Mouse (Mus musculus): Measurements from ENCODE around the gene Lrrc20. TPM values are rescaled to one million over a fixed set of nuclear protein-coding genes. Genes with fewer than 3 reads are reported as not detected.

Lrrc20 gene
- total and polyA plus RNA-seq, 3 experiments, result 29.9 to 38.9 (median 32.0) TPM

DNA sequence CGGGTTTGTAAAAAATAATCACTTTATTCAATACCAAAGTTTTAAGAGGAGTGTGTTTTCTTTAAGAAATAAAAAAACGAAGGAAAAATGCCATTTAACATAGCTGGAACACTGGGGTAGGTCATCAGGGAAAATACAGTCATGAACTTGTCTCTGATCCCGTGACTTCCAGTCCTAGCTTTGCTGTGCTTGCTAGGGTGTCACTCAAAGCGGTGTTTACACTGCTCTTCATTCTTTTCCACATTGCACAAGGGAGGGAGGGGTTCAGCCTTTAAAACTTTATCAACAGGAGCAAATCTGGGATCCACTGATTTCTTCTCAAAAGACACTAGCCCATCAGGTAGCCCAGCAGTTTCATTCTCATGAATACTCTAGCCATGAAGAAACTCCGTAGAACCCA, 34.3 kb downstream of the Lrrc20 start:
- H3K36me3 ChIP-seq (ENCODE audit: control insufficient read depth, insufficient read depth, low read length), result no peaks in the 10 kb centered on the region
- no peaks in the 10 kb centered on the region for H3K4me1 ChIP-seq (ENCODE audit: control insufficient read depth, insufficient read depth, low read length)
- WGBS, result 84% methylated on average over 5 of the region's 5 CpGs
- no peak overlapping the region for H3K4me3 ChIP-seq
- intact Hi-C loops (cut with DNase I), result no loop called here
- H3K27me3 ChIP-seq (ENCODE audit: control insufficient read depth, insufficient read depth, low read length), result no peaks in the 10 kb centered on the region
- DNase-seq, result no peak
- TF ChIP-seq EP300 (IDR thresholded peaks at IDR 0.05; ENCODE audit: insufficient read depth, low read depth, low read length), result no peak
- TF ChIP-seq POLR2A (IDR thresholded peaks at IDR 0.05; ENCODE audit: insufficient read depth, low read depth, low read length), result no peak
- no peak for TF ChIP-seq CTCF (IDR thresholded peaks at IDR 0.05)
- no peak overlapping the region for H3K9ac ChIP-seq (ENCODE audit: low read depth, low read length)
- H3K79me2 ChIP-seq (replicated peaks; ENCODE audit: control insufficient read depth, insufficient read depth, low read length), result peaks cover 2% of the 10 kb centered on the region; the same call in 1 of the 2 replicates
- H3K27ac ChIP-seq, result no peak overlapping the region

DNA sequence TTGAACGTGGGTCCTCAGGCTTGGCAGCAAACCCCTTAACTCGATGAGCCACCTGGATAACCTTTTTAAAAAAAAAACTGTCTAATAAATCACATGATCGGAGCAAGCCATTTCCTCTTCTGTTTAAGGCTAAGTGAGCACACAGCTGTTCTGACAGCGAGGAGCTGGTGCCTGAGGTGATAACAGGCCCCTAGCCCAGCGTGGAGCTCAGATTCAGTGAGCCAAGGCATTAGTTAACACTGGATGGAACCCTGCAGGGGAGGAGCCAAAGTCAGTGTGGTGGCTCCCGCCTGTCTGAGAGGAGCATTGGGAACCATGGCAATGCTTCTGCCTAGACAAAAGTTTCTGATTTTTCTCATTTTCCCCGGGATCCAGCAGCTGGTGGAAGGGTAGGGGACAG, 35.2 kb downstream of the Lrrc20 start:
- no peak for TF ChIP-seq EP300 (IDR thresholded peaks at IDR 0.05; ENCODE audit: insufficient read depth, low read depth, low read length)
- no peak for TF ChIP-seq POLR2A (IDR thresholded peaks at IDR 0.05; ENCODE audit: insufficient read depth, low read depth, low read length)
- no peak for TF ChIP-seq CTCF (IDR thresholded peaks at IDR 0.05)
- no peak overlapping the region for H3K27ac ChIP-seq
- H3K4me1 ChIP-seq (ENCODE audit: control insufficient read depth, insufficient read depth, low read length), result no peaks in the 10 kb centered on the region
- H3K9ac ChIP-seq (ENCODE audit: low read depth, low read length), result no peak overlapping the region
- no peak overlapping the region for H3K4me3 ChIP-seq
- H3K36me3 ChIP-seq (ENCODE audit: control insufficient read depth, insufficient read depth, low read length), result no peaks in the 10 kb centered on the region
- DNase-seq, result no peak
- WGBS, result 28% methylated on average over 7 of the region's 7 CpGs
- H3K79me2 ChIP-seq (replicated peaks; ENCODE audit: control insufficient read depth, insufficient read depth, low read length), result peaks cover 3% of the 10 kb centered on the region; the same call in 1 of the 2 replicates
- no peaks in the 10 kb centered on the region for H3K27me3 ChIP-seq (ENCODE audit: control insufficient read depth, insufficient read depth, low read length)
- intact Hi-C loops (cut with DNase I), result no loop called here

DNA sequence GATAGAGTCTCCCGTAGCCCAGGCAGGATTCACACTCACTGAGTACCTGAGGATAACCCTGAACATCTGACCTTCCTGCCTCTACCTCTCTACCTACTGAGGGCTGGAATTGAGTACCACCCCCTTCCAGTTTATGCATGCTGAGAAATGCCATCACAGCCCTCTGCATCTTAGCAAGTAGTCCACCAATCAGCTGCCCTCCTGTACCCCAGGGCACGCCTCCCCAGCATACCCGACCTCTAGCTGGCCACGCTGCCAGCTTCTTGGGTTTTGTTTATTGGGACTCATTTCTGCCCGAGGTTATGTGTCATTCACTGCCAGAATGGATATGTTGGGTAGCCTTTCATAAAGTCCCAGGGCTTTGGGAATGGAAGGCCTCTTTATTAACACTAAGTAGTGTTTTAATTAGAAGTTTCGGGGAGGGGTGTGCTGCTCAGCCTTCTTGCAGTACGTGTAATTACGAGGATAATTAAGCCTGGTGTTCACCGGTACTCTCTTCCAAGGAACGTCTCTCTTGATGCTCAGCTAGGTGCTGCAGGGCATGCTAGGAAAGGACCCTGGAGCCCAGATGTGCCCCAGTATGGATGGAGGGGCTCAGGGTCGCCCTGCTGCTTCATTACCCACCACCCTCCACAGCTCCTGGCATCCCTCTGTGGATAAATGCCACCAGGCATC, 36.8 kb downstream of the Lrrc20 start:
- WGBS, result 91% methylated on average over 11 of the region's 11 CpGs
- H3K4me1 ChIP-seq (ENCODE audit: control insufficient read depth, insufficient read depth, low read length), result peaks cover 2% of the 10 kb centered on the region; the same call in 1 of the 2 replicates
- H3K9ac ChIP-seq (ENCODE audit: low read depth, low read length), result no peak overlapping the region
- no peaks in the 10 kb centered on the region for H3K36me3 ChIP-seq (ENCODE audit: control insufficient read depth, insufficient read depth, low read length)
- intact Hi-C loops (cut with DNase I), result no loop called here
- H3K27me3 ChIP-seq (ENCODE audit: control insufficient read depth, insufficient read depth, low read length), result no peaks in the 10 kb centered on the region
- no peak for DNase-seq
- H3K27ac ChIP-seq, result no peak overlapping the region
- TF ChIP-seq CTCF (IDR thresholded peaks at IDR 0.05) (no peak), POLR2A (IDR thresholded peaks at IDR 0.05; ENCODE audit: insufficient read depth, low read depth, low read length) (no peak), EP300 (IDR thresholded peaks at IDR 0.05; ENCODE audit: insufficient read depth, low read depth, low read length) (no peak)
- H3K4me3 ChIP-seq, result no peak overlapping the region
- peaks cover 4% of the 10 kb centered on the region; the same call in 1 of the 2 replicates for H3K79me2 ChIP-seq (replicated peaks; ENCODE audit: control insufficient read depth, insufficient read depth, low read length)

DNA sequence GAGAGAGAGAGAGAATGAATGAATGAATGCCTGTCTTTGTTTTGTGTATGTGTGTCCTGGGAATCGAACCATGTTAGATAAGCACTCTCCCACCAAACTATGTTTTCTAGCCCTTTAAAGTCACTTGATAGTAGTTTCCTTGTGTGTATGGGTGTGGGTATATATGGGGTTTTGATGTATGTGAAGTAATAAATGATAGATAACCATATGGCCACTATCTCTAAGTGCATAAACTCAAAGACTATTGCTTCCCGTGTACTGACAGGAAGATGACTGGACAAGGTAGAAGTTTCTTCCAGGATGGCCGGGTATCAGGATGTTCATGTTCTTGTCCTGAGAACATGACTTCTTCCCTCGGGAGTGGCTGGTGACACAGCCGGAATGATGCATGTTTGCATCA, 41.3 kb downstream of the Lrrc20 start:
- Histone ChIP-seq H3K27ac (no peak overlapping the region), H3K9ac (ENCODE audit: low read depth, low read length) (no peak overlapping the region), H3K79me2 (replicated peaks; ENCODE audit: control insufficient read depth, insufficient read depth, low read length) (peaks cover 4% of the 10 kb centered on the region; the same call in 1 of the 2 replicates), H3K4me3 (no peak overlapping the region), H3K27me3 (ENCODE audit: control insufficient read depth, insufficient read depth, low read length) (no peaks in the 10 kb centered on the region), H3K36me3 (ENCODE audit: control insufficient read depth, insufficient read depth, low read length) (no peaks in the 10 kb centered on the region), H3K4me1 (ENCODE audit: control insufficient read depth, insufficient read depth, low read length) (peaks cover 5% of the 10 kb centered on the region; the same call in 1 of the 2 replicates)
- no peak for TF ChIP-seq POLR2A (IDR thresholded peaks at IDR 0.05; ENCODE audit: insufficient read depth, low read depth, low read length)
- no peak for TF ChIP-seq CTCF (IDR thresholded peaks at IDR 0.05)
- no peak for TF ChIP-seq EP300 (IDR thresholded peaks at IDR 0.05; ENCODE audit: insufficient read depth, low read depth, low read length)
- DNase-seq, result no peak
- intact Hi-C loops (cut with DNase I), result no loop called here
- 36% methylated on average over 5 of the region's 5 CpGs for WGBS

DNA sequence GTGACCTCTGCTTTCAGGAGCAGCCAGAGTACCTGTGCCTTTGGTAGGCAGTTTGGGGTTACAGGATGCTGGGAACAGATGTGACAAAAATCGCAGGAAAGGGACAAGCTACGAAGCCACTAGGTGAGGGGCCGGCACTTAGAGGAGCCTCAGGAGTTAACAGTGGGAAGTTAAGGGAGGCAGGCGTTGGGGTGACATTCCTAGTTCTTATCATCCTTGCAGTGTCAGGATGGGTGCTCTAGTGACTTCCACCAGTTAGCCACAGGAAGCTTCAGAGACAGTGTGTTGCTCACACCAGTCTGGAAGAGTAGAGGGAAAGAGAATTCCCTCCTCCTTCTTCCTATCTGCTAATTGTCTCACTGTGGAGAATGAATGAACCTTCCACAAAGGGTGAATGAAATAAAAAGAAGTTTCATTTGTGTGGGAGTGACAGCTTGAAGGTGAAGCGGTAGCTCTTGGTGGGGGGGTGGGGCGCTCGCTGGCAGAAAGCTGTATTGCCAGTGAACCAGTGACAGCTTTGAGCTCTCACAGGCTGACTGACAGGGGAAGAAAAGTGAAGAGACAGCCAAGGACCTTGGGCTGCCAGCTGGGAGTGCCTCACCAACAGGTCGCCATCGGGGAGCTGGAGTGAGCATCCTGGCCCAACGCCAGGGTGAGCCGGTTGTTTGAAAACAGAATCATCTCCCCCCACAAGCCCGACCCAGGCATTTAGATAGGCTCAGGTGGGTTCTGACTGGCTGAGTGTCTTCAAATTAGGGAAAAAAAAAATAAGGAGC, 41.9 kb downstream of the Lrrc20 start:
- H3K9ac ChIP-seq (ENCODE audit: low read depth, low read length), result no peak overlapping the region
- TF ChIP-seq EP300 (IDR thresholded peaks at IDR 0.05; ENCODE audit: insufficient read depth, low read depth, low read length) (no peak), CTCF (IDR thresholded peaks at IDR 0.05) (no peak), POLR2A (IDR thresholded peaks at IDR 0.05; ENCODE audit: insufficient read depth, low read depth, low read length) (no peak)
- H3K79me2 ChIP-seq (replicated peaks; ENCODE audit: control insufficient read depth, insufficient read depth, low read length), result peaks cover 2% of the 10 kb centered on the region; the same call in 1 of the 2 replicates
- peaks cover 5% of the 10 kb centered on the region; the same call in 1 of the 2 replicates for H3K4me1 ChIP-seq (ENCODE audit: control insufficient read depth, insufficient read depth, low read length)
- H3K27me3 ChIP-seq (ENCODE audit: control insufficient read depth, insufficient read depth, low read length), result no peaks in the 10 kb centered on the region
- no peak overlapping the region for H3K4me3 ChIP-seq
- intact Hi-C loops (cut with DNase I), result no loop called here
- peak in 1 of 2 experiments; percentile 31 for DNase-seq
- 20% methylated on average over 12 of the region's 12 CpGs for WGBS
- no peaks in the 10 kb centered on the region for H3K36me3 ChIP-seq (ENCODE audit: control insufficient read depth, insufficient read depth, low read length)
- no peak overlapping the region for H3K27ac ChIP-seq

DNA sequence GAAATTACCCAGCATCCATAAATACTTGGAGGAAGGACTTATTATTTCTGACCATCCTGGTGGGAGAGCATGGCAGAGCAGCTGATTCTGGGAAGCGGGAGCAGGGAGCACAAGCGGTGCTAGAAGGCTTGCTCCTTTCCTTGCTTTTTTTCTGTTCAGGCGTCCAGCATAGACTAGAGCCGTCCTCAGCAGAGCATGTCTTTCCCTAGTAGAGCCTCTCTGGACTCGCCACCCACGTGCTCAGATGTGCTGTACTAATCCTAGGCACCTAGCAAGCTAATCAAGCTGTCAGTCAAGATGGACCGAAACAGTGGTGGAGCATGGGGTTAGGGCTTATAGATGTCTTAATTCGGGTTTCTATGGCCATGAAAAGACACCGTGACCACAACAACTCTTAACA, 42.7 kb downstream of the Lrrc20 start:
- TF ChIP-seq POLR2A (IDR thresholded peaks at IDR 0.05; ENCODE audit: insufficient read depth, low read depth, low read length) (no peak), CTCF (IDR thresholded peaks at IDR 0.05) (no peak)
- Histone ChIP-seq H3K79me2 (replicated peaks; ENCODE audit: control insufficient read depth, insufficient read depth, low read length) (peaks cover 2% of the 10 kb centered on the region; the same call in 1 of the 2 replicates), H3K36me3 (ENCODE audit: control insufficient read depth, insufficient read depth, low read length) (no peaks in the 10 kb centered on the region), H3K4me1 (ENCODE audit: control insufficient read depth, insufficient read depth, low read length) (peaks cover 5% of the 10 kb centered on the region; the same call in 1 of the 2 replicates), H3K9ac (ENCODE audit: low read depth, low read length) (no peak overlapping the region), H3K4me3 (no peak overlapping the region), H3K27me3 (ENCODE audit: control insufficient read depth, insufficient read depth, low read length) (no peaks in the 10 kb centered on the region), H3K27ac (no peak overlapping the region)
- 94% methylated on average over 9 of the region's 9 CpGs for WGBS
- DNase-seq, result no peak
- intact Hi-C loops (cut with DNase I), result no loop called here
